Mouse (Mus musculus): ENCODE results near the gene Muc13. TPM values are rescaled to one million over a fixed set of nuclear protein-coding genes. Genes with fewer than 3 reads are reported as not detected.

Muc13 gene
- polyA plus RNA-seq (2014; fragmentation: Illumina TruSeq; extraction: RNeasy Lipid Tissue Mini Kit (QIAGEN cat#74804); ENCODE audit: low read depth, low replicate concordance) = 0.17 TPM

GRCm38 (mm10) chr16:33793846-33794791 is at the start of gene Muc13:
Gene Muc13, plus strand, starts transcription at chr16:33794037.

DNA sequence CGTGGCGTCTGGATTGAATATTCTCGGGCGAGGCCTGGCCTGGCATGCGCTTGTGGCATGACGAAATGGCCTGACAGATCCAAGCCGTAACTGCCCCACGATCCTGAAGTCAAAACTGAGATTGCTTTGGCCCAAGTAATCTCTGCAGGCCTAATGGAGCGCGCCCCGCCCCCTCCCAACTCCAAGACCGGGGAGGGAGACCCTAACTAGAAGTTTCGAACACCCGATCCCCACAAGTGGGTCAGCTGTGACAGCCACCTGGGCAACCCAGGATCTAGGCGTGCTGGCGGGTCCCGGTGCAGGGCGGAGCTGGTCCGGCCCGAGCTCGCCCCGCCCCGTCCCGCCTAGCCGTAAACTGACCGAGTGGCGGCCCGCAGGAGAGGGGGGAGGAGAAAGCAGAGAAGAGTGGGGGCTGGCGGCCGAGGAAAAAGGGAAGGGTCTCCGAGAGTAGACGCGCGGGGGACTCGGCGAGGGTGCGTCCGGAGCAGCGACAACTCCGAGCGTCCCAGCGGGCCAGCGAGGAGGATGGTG is 35.5 kb downstream of the Muc13 start, which contains the start of gene Itgb5:
TSS of gene Itgb5 (plus strand) at position 365 of the 531 bp plus-strand sequence.

Other genes starting within 250 kb of the Muc13 start
- gene Heg1, start 109.7 kb upstream of the Muc13 start, polyA plus RNA-seq (2014; fragmentation: Illumina TruSeq; extraction: RNeasy Lipid Tissue Mini Kit (QIAGEN cat#74804); ENCODE audit: low read depth, low replicate concordance) = 32.8 TPM
- gene Itgb5, start 35.6 kb downstream of the Muc13 start, polyA plus RNA-seq (2014; fragmentation: Illumina TruSeq; extraction: RNeasy Lipid Tissue Mini Kit (QIAGEN cat#74804); ENCODE audit: low read depth, low replicate concordance) = 308 TPM
- 49.4 TPM for gene Umps, start 173.0 kb downstream of the Muc13 start, polyA plus RNA-seq (2014; fragmentation: Illumina TruSeq; extraction: RNeasy Lipid Tissue Mini Kit (QIAGEN cat#74804); ENCODE audit: low read depth, low replicate concordance)